Mouse (Mus musculus) lung, embryonic 14.5 days (tissue): ENCODE measurements around the gene Catsper2. TPM values are rescaled to one million over a fixed set of nuclear protein-coding genes. Genes with fewer than 3 reads are reported as not detected.

Source experiments
- ATAC-seq: fragments of 200-750 bp; cut with Nextera tagmentation; 2 replicates; pipeline ENCODE4 v1.8.0; 2017; ENCODE audit warnings: mild to moderate bottlenecking, moderate TSS enrichment, moderate library complexity; ENCODE audit not compliant: insufficient read depth
- DNase-seq: peaks from one replicate; pipeline ENCODE4 v3.0.0-alpha.2; 2015
- H3K27ac ChIP-seq: fragments of 300-500 bp; sonication (generic); 2 replicates; pipeline ENCODE4 v1.5.1; 2014; ENCODE audit warnings: low read depth, mild to moderate bottlenecking, moderate library complexity
- H3K27me3 ChIP-seq: fragments of 300-500 bp; sonication (generic); 2 replicates; pipeline ENCODE4 v1.6.1; 2014; ENCODE audit warnings: low read length, control low read depth; ENCODE audit not compliant: insufficient read depth
- H3K36me3 ChIP-seq: fragments of 300-500 bp; sonication (generic); 2 replicates; pipeline ENCODE4 v1.6.1; 2014; ENCODE audit warnings: control low read depth; ENCODE audit not compliant: insufficient read depth
- H3K4me1 ChIP-seq: fragments of 300-500 bp; sonication (generic); 2 replicates; pipeline ENCODE4 v1.6.1; 2014; ENCODE audit warnings: antibody characterized with exemption, control low read depth; ENCODE audit not compliant: insufficient read depth
- H3K4me2 ChIP-seq: fragments of 300-500 bp; sonication (generic); 2 replicates; pipeline ENCODE4 v1.6.1; 2014; ENCODE audit warnings: mild to moderate bottlenecking
- H3K4me3 ChIP-seq: fragments of 300-500 bp; sonication (generic); 2 replicates; pipeline ENCODE4 v1.5.1; 2014; ENCODE audit warnings: low read depth, low read length
- H3K9ac ChIP-seq: fragments of 300-500 bp; sonication (generic); 2 replicates; pipeline ENCODE4 v1.6.1; 2014
- H3K9me3 ChIP-seq: fragments of 300-500 bp; sonication (generic); 2 replicates; pipeline ENCODE4 v1.6.1; 2016; ENCODE audit warnings: low read depth, low read length, control low read depth
- CTCF ChIP-seq: IDR thresholded peaks from 2 replicates; pipeline ENCODE4 v1.5.1; 2016; ENCODE audit warnings: antibody characterized with exemption, low read depth
- WGBS: fragments of 180-500 bp; shearing (Covaris S2); extraction: QIAGEN DNeasy Blood & Tissue Kit; methylation state at CpG from one replicate; pipeline ENCODE4 v1.1.7; 2014; 5-methylcytosine and 5-hydroxymethylcytosine counted together
- polyA plus RNA-seq: library from polyadenylated mRNA; unstranded; fragments of >200 nt; fragmentation: Nextera tagmentation; extraction: Ambion mirVana; gene quantifications from 2 replicates; pipeline ENCODE4 v1.2.1, GENCODE M21; 2014

Catsper2 gene
- polyA plus RNA-seq, 1 experiment from 2014 or later: 2.6 TPM

DNA sequence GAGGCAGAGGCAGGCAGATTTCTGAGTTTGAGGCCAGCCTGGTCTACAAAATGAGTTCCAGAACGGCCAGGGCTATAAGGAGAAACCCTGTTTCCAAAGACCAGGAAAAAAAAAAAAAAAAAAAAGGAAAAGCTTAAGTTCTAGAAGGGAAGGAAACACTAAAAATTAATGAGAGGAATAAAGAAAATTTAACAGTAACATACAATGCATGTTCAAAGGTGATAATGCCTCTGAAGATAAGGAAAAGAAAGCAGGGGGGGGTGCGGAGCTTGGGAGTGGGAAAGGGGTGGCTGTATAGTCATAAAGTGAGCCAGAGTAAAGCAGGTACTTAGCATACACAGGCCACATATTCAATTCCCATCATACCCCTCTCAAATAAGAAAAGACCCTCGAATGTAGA, 31.5 kb upstream of the Catsper2 start:
- H3K36me3 ChIP-seq: no peaks in the 10 kb centered on the region
- TF ChIP-seq CTCF: no peak
- DNase-seq: no peak
- peaks cover 5% of the 10 kb centered on the region for H3K4me1 ChIP-seq
- ATAC-seq: no peak
- no peak overlapping the region for H3K9ac ChIP-seq
- no peak overlapping the region for H3K4me2 ChIP-seq
- H3K27ac ChIP-seq: no peak overlapping the region
- H3K9me3 ChIP-seq: no peaks in the 10 kb centered on the region
- H3K27me3 ChIP-seq: no peaks in the 10 kb centered on the region; the same call in 1 of the 2 replicates
- 70% methylated on average over 3 of the region's 3 CpGs for WGBS
- H3K4me3 ChIP-seq: no peak overlapping the region

DNA sequence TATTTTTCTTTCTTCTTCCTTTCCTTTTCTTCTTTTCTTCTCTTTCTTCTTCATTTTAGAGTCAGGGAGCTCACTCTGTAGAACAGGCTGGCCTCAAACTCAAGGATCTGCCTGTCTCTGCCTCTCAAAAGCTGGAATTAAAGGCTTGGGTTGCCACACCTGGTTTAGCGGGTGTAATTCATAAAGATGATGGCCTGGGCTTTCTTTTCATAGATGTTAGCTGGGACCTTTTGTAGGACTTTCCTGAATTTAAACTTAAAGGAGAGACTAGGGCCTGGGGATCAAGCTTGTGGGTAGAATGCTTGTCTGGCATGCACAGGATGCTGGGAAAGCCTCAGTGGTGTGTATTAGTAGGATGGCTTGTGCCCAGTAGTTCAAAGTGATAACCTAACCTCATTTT, 30.6 kb upstream of the Catsper2 start, which contains the start of gene Ell3:
Ell3 (minus strand) TSS at position 101 of the 400 bp plus-strand sequence.
- Histone ChIP-seq H3K27me3 (no peaks in the 10 kb centered on the region; the same call in 1 of the 2 replicates), H3K4me3 (peak within 1 kb of the TSS; percentile 42; the same call in 1 of the 2 replicates), H3K4me1 (peaks cover 4% of the 10 kb centered on the region), H3K4me2 (peak within 1 kb of the TSS; percentile 65), H3K27ac (no peak within 1 kb of the TSS), H3K36me3 (peaks cover 9% of the 10 kb centered on the region), H3K9me3 (no peaks in the 10 kb centered on the region), H3K9ac (peak within 1 kb of the TSS; percentile 56; the same call in 1 of the 2 replicates)
- TF ChIP-seq CTCF: no peak
- DNase-seq (no peak), ATAC-seq (no peak)
- WGBS: 83% methylated on average over 1 of the region's 1 CpGs

DNA sequence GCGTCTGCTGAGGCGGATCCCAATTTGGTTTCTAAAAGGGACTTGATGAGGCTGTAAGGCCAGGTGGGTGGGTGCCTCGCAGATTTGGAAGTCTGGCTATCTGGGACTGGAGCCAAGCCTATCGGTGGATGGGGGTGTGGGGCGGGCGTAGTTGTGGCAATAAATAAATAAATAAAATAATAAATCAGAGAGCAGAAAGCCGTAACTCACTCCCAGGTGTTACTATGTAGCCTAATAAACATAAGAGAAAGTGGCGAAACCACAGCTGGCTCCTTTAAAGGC, 29.4 kb upstream of the Catsper2 start:
- DNase-seq (no peak), ATAC-seq (no peak)
- Histone ChIP-seq H3K27ac (no peak overlapping the region), H3K36me3 (peaks cover 20% of the 10 kb centered on the region), H3K4me1 (peaks cover 4% of the 10 kb centered on the region), H3K27me3 (no peaks in the 10 kb centered on the region; the same call in 1 of the 2 replicates), H3K4me3 (peak overlapping the region; percentile 42), H3K9ac (peak overlapping the region; percentile 56), H3K4me2 (peak overlapping the region; percentile 65), H3K9me3 (no peaks in the 10 kb centered on the region)
- no peak for TF ChIP-seq CTCF
- 13% methylated on average over 8 of the region's 8 CpGs for WGBS

DNA sequence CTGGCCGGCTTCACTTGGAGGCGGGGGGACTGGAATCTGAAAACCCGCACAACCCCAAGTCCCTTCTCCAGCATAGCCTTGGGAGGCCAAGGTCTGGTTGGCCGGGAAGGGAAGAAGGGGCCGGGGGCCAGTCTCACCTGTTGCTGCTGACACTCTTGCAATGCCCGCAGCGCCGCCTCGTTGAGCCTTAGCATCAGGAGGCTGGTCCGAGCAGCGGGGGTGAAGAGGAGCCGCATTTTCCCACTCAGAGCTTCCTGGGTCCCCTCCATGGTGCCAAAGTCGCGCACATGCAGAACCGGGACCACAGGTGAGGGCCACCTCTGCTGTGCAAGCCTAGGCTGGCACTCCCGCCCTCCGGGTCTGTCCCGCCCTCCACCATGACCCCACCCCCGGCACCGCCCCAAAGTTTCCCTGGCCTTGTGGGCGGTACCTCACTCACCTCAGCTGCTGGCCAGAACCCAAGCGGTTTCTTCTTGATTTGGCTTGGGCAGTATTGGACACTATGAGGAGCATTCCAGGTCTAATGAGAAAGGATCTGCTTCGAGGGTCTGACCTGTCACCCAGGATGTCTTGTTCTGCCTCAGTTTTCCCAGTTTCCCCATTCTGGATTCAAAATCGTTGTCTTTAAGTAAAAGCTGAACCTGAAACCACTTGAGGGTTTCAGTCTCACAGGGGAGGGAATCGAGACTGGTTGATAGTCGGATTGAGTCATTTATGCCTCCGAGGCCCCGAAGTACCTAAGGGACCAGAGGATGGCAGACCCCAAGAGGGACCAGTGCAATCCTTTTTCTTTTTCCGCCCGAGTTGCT, 28.9 kb upstream of the Catsper2 start:
- peak overlapping the region; percentile 56 for H3K9ac ChIP-seq
- H3K4me2 ChIP-seq: peak overlapping the region; percentile 65
- no peak overlapping the region for H3K27ac ChIP-seq
- peaks cover 4% of the 10 kb centered on the region for H3K4me1 ChIP-seq
- 2% methylated on average over 30 of the region's 30 CpGs for WGBS
- peak; percentile 65 for DNase-seq
- H3K36me3 ChIP-seq: peaks cover 26% of the 10 kb centered on the region
- peak; percentile 86 for ATAC-seq
- peak overlapping the region; percentile 42 for H3K4me3 ChIP-seq
- H3K9me3 ChIP-seq: no peaks in the 10 kb centered on the region
- no peaks in the 10 kb centered on the region; the same call in 1 of the 2 replicates for H3K27me3 ChIP-seq
- TF ChIP-seq CTCF: no peak

DNA sequence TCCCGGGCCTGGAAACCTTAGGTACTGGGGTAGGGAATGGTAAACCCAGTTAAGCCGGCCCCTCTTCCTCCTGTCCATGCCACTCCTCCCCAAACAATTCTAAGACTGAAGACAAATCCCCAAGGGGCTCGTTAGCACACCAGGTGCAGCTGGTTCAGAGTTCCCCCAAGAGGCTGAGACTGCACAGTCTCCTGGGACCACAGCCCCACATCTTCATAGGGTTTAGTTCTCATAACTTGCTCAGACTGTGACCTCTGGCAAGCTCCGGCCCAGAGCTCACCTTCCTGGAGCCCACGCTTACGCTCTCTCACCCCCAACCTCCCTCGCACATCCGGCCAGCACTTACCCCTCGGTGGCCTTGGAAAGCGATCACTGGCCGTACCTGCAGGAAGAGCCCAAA, 28.2 kb upstream of the Catsper2 start:
- Histone ChIP-seq H3K4me1 (peaks cover 4% of the 10 kb centered on the region), H3K27ac (no peak overlapping the region), H3K4me2 (peak overlapping the region; percentile 65), H3K9ac (peak overlapping the region; percentile 56), H3K36me3 (peaks cover 33% of the 10 kb centered on the region), H3K4me3 (peak overlapping the region; percentile 42), H3K27me3 (no peaks in the 10 kb centered on the region; the same call in 1 of the 2 replicates), H3K9me3 (no peaks in the 10 kb centered on the region)
- no peak for TF ChIP-seq CTCF
- WGBS: 9% methylated on average over 11 of the region's 11 CpGs
- no peak for DNase-seq
- ATAC-seq: peak; percentile 8

DNA sequence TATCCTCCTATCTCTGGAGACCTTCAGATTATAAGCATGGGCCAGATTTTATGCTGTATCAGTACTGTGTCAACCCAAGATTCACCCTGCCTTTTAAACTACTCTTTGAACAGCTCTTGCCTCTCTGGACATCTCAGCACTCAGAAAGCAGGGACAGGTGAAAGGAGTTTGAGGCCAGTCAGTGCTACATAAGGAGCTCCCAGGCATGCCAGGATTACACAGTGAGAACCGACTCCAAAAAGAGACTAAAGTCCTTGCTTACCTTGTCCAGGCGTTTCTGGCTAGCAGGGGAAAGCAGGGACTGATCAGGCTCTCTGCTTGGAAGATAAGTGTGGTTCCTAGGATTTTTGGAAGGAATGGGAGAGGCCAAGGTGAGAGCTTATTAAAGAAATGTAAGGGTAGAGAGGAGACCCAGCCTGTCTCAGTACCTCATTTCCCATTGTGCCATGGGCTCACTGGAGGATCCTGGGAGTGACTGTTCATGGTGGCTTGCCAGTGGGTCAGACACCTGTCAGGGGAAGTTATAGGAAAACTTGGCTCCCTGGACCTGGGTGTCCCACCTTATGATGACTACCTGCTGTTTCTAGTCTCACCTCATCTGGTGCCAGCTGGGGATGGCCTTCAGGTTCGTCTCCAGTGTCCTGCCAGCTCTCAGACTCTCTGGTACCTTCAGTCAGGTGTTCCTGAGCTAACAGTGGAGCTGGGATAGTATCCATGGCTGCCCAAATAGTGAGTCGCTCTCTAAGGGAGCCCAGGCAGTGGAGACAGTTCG, 27.4 kb upstream of the Catsper2 start:
- no peaks in the 10 kb centered on the region for H3K9me3 ChIP-seq
- no peak overlapping the region for H3K27ac ChIP-seq
- no peak overlapping the region for H3K9ac ChIP-seq
- ATAC-seq (no peak), DNase-seq (no peak)
- H3K4me2 ChIP-seq: no peak overlapping the region; the same call in 1 of the 2 replicates
- 51% methylated on average over 5 of the region's 5 CpGs for WGBS
- peaks cover 36% of the 10 kb centered on the region for H3K36me3 ChIP-seq
- H3K4me1 ChIP-seq: peaks cover 4% of the 10 kb centered on the region
- H3K27me3 ChIP-seq: no peaks in the 10 kb centered on the region; the same call in 1 of the 2 replicates
- no peak overlapping the region for H3K4me3 ChIP-seq
- TF ChIP-seq CTCF: no peak

DNA sequence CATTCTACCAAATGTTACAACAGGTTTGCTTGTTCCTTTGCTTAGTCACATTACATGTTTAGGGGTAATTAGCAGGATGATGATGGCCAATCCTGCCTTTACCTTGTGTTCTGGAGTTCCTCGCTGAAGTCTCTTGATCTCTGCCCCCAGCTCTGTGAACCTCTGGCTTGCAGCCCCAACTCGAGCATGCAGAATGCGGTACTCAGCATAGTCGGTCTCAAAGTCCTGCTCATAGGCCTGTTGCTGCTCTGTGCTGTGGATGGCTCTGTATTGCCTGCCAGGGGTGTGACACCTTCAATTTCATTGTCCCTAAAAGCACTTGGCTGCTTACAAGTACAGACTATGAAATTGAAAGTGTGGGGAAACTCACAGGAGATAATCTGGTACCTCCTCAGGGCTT, 26.2 kb upstream of the Catsper2 start:
- no peak for DNase-seq

More for the DNA sequence above, 26.2 kb upstream of the Catsper2 start:
- ATAC-seq: no peak
- TF ChIP-seq CTCF: no peak
- Histone ChIP-seq H3K9me3 (no peaks in the 10 kb centered on the region), H3K36me3 (peaks cover 49% of the 10 kb centered on the region), H3K4me3 (no peak overlapping the region), H3K4me1 (peaks cover 4% of the 10 kb centered on the region), H3K27me3 (no peaks in the 10 kb centered on the region; the same call in 1 of the 2 replicates), H3K4me2 (no peak overlapping the region), H3K9ac (no peak overlapping the region), H3K27ac (no peak overlapping the region)
- 65% methylated on average over 4 of the region's 4 CpGs for WGBS
